Mouse (Mus musculus): ENCODE results near the gene Nr4a1. TPM values are rescaled to one million over a fixed set of nuclear protein-coding genes. Genes with fewer than 3 reads are reported as not detected.

The Nr4a1 gene
- polyA plus RNA-seq, 1 experiment from 2014 or later: 5.5 TPM

GRCm38 (mm10) chr15:101233641-101234275, 20.3 kb upstream of the Nr4a1 start:
- Histone ChIP-seq H3K9ac (replicated peaks) (no peak overlapping the region), H3K9me3 (no peaks in the 10 kb centered on the region), H3K4me3 (replicated peaks) (no peak overlapping the region), H3K27ac (0 out of 2 replicates have a peak overlapping the region, but pooled peaks have one; percentile 53), H3K4me2 (no peak overlapping the region), H3K4me1 (replicated peaks) (peaks cover 44% of the 10 kb centered on the region), H3K27me3 (peaks cover 17% of the 10 kb centered on the region), H3K36me3 (peaks cover 46% of the 10 kb centered on the region)
- ATAC-seq (ENCODE audit: insufficient number of reproducible peaks, insufficient read depth, low FRiP score, low TSS enrichment, low read depth): no peak
- 26% methylated on average over 11 of the region's 11 CpGs for whole genome bisulfite sequencing

- 0 out of 2 replicates have a peak overlapping the region, but pooled peaks have one; percentile 29 for H3K27ac ChIP-seq
- H3K27me3 ChIP-seq: peaks cover 20% of the 10 kb centered on the region
- no peak overlapping the region for H3K4me3 ChIP-seq (replicated peaks)
- H3K9ac ChIP-seq (replicated peaks): no peak overlapping the region; the same call in 1 of the 2 replicates
- peaks cover 35% of the 10 kb centered on the region for H3K36me3 ChIP-seq
- H3K4me1 ChIP-seq (replicated peaks): peaks cover 45% of the 10 kb centered on the region
- no peaks in the 10 kb centered on the region for H3K9me3 ChIP-seq
- ATAC-seq (ENCODE audit: insufficient number of reproducible peaks, insufficient read depth, low FRiP score, low TSS enrichment, low read depth): no peak
- 76% methylated on average over 10 of the region's 10 CpGs for WGBS
- H3K4me2 ChIP-seq: no peak overlapping the region
Observed at GRCm38 (mm10) chr15:101234611-101235341, 19.3 kb upstream of the Nr4a1 start.

GRCm38 (mm10) chr15:101235342-101235698, 18.7 kb upstream of the Nr4a1 start:
- 33% methylated on average over 5 of the region's 5 CpGs for WGBS
- peak overlapping the region; percentile 29; the same call in 1 of the 2 replicates for H3K27ac ChIP-seq

GRCm38 (mm10) chr15:101235728-101236327, 18.2 kb upstream of the Nr4a1 start:
- Histone ChIP-seq H3K4me2 (no peak overlapping the region), H3K4me1 (replicated peaks) (peaks cover 46% of the 10 kb centered on the region), H3K4me3 (replicated peaks) (no peak overlapping the region), H3K36me3 (peaks cover 25% of the 10 kb centered on the region), H3K9ac (replicated peaks) (no peak overlapping the region), H3K9me3 (no peaks in the 10 kb centered on the region), H3K27ac (peak overlapping the region; percentile 29; the same call in 1 of the 2 replicates), H3K27me3 (peaks cover 20% of the 10 kb centered on the region)
- ATAC-seq (ENCODE audit: insufficient number of reproducible peaks, insufficient read depth, low FRiP score, low TSS enrichment, low read depth): 0 out of 2 replicates have a peak, but pooled peaks have one; percentile 4
- WGBS: 32% methylated on average over 12 of the region's 12 CpGs

More at GRCm38 (mm10) chr15:101235342-101235698, 18.7 kb upstream of the Nr4a1 start:
- H3K36me3 ChIP-seq: peaks cover 30% of the 10 kb centered on the region
- ATAC-seq (ENCODE audit: insufficient number of reproducible peaks, insufficient read depth, low FRiP score, low TSS enrichment, low read depth): no peak
- H3K4me2 ChIP-seq: no peak overlapping the region
- peaks cover 45% of the 10 kb centered on the region for H3K4me1 ChIP-seq (replicated peaks)
- H3K9me3 ChIP-seq: no peaks in the 10 kb centered on the region
- no peak overlapping the region; the same call in 1 of the 2 replicates for H3K9ac ChIP-seq (replicated peaks)
- H3K4me3 ChIP-seq (replicated peaks): no peak overlapping the region
- H3K27me3 ChIP-seq: peaks cover 20% of the 10 kb centered on the region

- Histone ChIP-seq H3K27ac (no peak overlapping the region), H3K9ac (replicated peaks) (no peak overlapping the region), H3K27me3 (peaks cover 9% of the 10 kb centered on the region), H3K4me2 (no peak overlapping the region), H3K36me3 (peaks cover 14% of the 10 kb centered on the region), H3K9me3 (no peaks in the 10 kb centered on the region), H3K4me3 (replicated peaks) (no peak overlapping the region), H3K4me1 (replicated peaks) (peaks cover 46% of the 10 kb centered on the region)
- ATAC-seq (ENCODE audit: insufficient number of reproducible peaks, insufficient read depth, low FRiP score, low TSS enrichment, low read depth): no peak
- WGBS: 8% methylated on average over 3 of the region's 3 CpGs
Observed at GRCm38 (mm10) chr15:101236878-101237277, 17.2 kb upstream of the Nr4a1 start.

- peak; percentile 52; the same call in 1 of the 2 replicates for ATAC-seq (ENCODE audit: insufficient number of reproducible peaks, insufficient read depth, low FRiP score, low TSS enrichment, low read depth)
- peaks cover 34% of the 10 kb centered on the region for H3K4me1 ChIP-seq (replicated peaks)
Observed at GRCm38 (mm10) chr15:101238885-101239511, 15.1 kb upstream of the Nr4a1 start.

DNA sequence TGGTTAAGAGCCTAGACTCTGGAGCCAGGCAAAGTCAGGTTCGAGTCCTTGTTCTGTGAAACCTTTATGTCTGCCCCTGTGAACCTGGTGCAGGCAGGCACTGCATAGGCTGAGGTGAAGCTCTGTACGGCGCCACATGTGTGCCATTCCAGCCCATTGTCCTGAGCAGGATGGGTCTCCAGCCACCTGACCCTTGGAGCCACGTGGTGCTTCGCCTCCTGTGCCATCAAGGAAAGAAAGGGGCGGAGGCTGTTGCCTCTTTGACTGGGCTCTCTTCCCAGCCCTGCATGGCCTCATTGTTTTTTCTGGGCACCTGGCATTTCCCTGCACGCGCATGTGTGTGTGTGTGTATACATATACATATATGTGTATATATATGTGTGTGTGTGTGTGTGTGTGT, 14.2 kb upstream of the Nr4a1 start:
- Histone ChIP-seq H3K27ac (no peak overlapping the region), H3K9me3 (no peaks in the 10 kb centered on the region), H3K36me3 (no peaks in the 10 kb centered on the region), H3K27me3 (peaks cover 9% of the 10 kb centered on the region), H3K4me2 (no peak overlapping the region), H3K4me3 (replicated peaks) (no peak overlapping the region), H3K4me1 (replicated peaks) (peaks cover 34% of the 10 kb centered on the region), H3K9ac (replicated peaks) (no peak overlapping the region)
- WGBS: 61% methylated on average over 8 of the region's 8 CpGs
- ATAC-seq (ENCODE audit: insufficient number of reproducible peaks, insufficient read depth, low FRiP score, low TSS enrichment, low read depth): no peak

More at GRCm38 (mm10) chr15:101238885-101239511, 15.1 kb upstream of the Nr4a1 start:
- Histone ChIP-seq H3K4me2 (peak overlapping the region; percentile 65), H3K27me3 (peaks cover 9% of the 10 kb centered on the region), H3K9ac (replicated peaks) (no peak overlapping the region; the same call in 1 of the 2 replicates), H3K36me3 (no peaks in the 10 kb centered on the region), H3K27ac (no peak overlapping the region), H3K4me3 (replicated peaks) (peak overlapping the region; percentile 35), H3K9me3 (no peaks in the 10 kb centered on the region)
- WGBS: 6% methylated on average over 28 of the region's 28 CpGs

GRCm38 (mm10) chr15:101240799-101241204, 13.3 kb upstream of the Nr4a1 start:
- peak overlapping the region; percentile 37 for H3K4me2 ChIP-seq
- ATAC-seq (ENCODE audit: insufficient number of reproducible peaks, insufficient read depth, low FRiP score, low TSS enrichment, low read depth): no peak; the same call in 1 of the 2 replicates

GRCm38 (mm10) chr15:101241236-101241635, 12.8 kb upstream of the Nr4a1 start:
- no peaks in the 10 kb centered on the region for H3K9me3 ChIP-seq
- no peak overlapping the region for H3K9ac ChIP-seq (replicated peaks)
- H3K4me3 ChIP-seq (replicated peaks): no peak overlapping the region
- H3K27ac ChIP-seq: no peak overlapping the region
- 56% methylated on average over 9 of the region's 9 CpGs for WGBS
- no peak for ATAC-seq (ENCODE audit: insufficient number of reproducible peaks, insufficient read depth, low FRiP score, low TSS enrichment, low read depth)
- H3K4me2 ChIP-seq: peak overlapping the region; percentile 37
- peaks cover 9% of the 10 kb centered on the region for H3K27me3 ChIP-seq
- H3K4me1 ChIP-seq (replicated peaks): peaks cover 23% of the 10 kb centered on the region
- H3K36me3 ChIP-seq: no peaks in the 10 kb centered on the region

More at GRCm38 (mm10) chr15:101240799-101241204, 13.3 kb upstream of the Nr4a1 start:
- H3K36me3 ChIP-seq: no peaks in the 10 kb centered on the region
- no peak overlapping the region for H3K9ac ChIP-seq (replicated peaks)
- H3K9me3 ChIP-seq: no peaks in the 10 kb centered on the region
- peaks cover 25% of the 10 kb centered on the region for H3K4me1 ChIP-seq (replicated peaks)
- 9% methylated on average over 10 of the region's 10 CpGs for WGBS
- H3K27ac ChIP-seq: no peak overlapping the region
- H3K27me3 ChIP-seq: peaks cover 9% of the 10 kb centered on the region
- H3K4me3 ChIP-seq (replicated peaks): no peak overlapping the region; the same call in 1 of the 2 replicates

DNA sequence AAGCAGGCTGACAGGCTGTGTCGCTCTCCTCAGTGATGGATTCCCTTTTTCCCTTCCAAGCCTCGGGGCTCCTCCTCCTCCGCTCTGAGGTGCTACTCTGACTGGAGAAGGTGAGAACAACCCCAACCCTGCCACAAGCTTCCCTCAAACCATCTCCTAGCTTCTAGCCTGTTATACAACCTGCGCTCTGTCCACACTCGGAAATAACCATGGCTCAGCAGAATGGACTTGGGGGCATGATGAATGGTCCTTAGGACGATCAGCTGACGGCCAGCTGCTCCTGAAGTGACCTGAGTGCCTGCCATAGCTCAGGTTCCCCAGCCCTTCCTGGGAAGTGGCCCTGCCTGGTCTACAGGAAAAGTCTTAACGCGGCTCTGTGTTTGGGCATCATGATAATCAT, 12.2 kb upstream of the Nr4a1 start:
- 61% methylated on average over 9 of the region's 9 CpGs for WGBS
- ATAC-seq (ENCODE audit: insufficient number of reproducible peaks, insufficient read depth, low FRiP score, low TSS enrichment, low read depth): no peak

More for the DNA sequence above, 12.2 kb upstream of the Nr4a1 start:
- H3K9me3 ChIP-seq: no peaks in the 10 kb centered on the region
- H3K27me3 ChIP-seq: peaks cover 9% of the 10 kb centered on the region
- no peak overlapping the region for H3K9ac ChIP-seq (replicated peaks)
- no peaks in the 10 kb centered on the region for H3K36me3 ChIP-seq
- no peak overlapping the region for H3K4me3 ChIP-seq (replicated peaks)
- H3K4me1 ChIP-seq (replicated peaks): peaks cover 24% of the 10 kb centered on the region
- no peak overlapping the region for H3K27ac ChIP-seq
- no peak overlapping the region for H3K4me2 ChIP-seq
